10 mouse cellular contexts compared by ENCODE assay signal in the genomic region with DNA sequence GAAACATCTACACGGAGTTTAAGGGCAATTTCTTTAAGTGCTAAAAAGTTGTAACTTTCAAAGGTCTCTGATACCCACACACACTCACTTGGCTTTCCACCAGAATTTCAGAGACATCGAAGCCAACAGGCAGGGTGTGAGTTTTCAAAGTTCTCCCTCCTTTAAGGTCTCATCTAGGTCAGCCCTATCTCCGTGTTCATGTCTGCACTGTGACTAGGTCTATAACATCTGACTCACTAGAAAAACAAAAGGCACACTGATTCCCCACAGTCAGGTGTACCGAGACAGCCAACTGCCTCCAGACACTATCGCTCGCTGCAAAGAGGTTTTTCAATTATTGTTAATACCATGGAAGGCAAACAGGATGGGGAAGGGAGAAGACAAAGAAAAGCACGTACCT. TPM values are rescaled to one million over a fixed set of nuclear protein-coding genes. Genes with fewer than 3 reads are reported as not detected.
DNase-seq lines count a peak whose midpoint lies in the region; ATAC-seq lines count a peak whose summit lies in the region.
"Had no signal": no experiment of that assay in that cellular context is flagged by ENCODE, and none has a peak within 500 bp of the region (broad histone marks: within the 10 kb centered on the region; RNA-seq: fewer than 3 reads in every experiment).

No protein-coding gene starts in this region.

- peaks cover 14% of the 10 kb centered on the region for H3K27me3 ChIP-seq in hindbrain, embryonic 13.5 days
- peaks cover 59% of the 10 kb centered on the region for H3K27me3 ChIP-seq in hindbrain, embryonic 10.5 days (ENCODE audit: insufficient read depth, poor library complexity, severe bottlenecking)
- peaks cover 33% of the 10 kb centered on the region for H3K27me3 ChIP-seq in embryonic facial prominence, embryonic 13.5 days
- no peaks in the 10 kb centered on the region for H3K27me3 ChIP-seq in hindbrain, embryonic 15.5 days
- no peaks in the 10 kb centered on the region; the same call in 1 of the 2 replicates for H3K27me3 ChIP-seq in midbrain, embryonic 15.5 days (replicated peaks)

- WGBS in hindbrain, embryonic 13.5 days: 79% methylated on average over 7 of the region's 7 CpGs
- WGBS in hindbrain, embryonic 10.5 days: 82% methylated on average over 7 of the region's 7 CpGs
- 78% methylated on average over 7 of the region's 7 CpGs for WGBS in embryonic facial prominence, embryonic 13.5 days
- 73% methylated on average over 7 of the region's 7 CpGs for WGBS in hindbrain, embryonic 15.5 days
- 79% methylated on average over 7 of the region's 7 CpGs for WGBS in midbrain, embryonic 15.5 days

- H3K27ac ChIP-seq in hindbrain, embryonic 13.5 days: no peak overlapping the region
- H3K27ac ChIP-seq in hindbrain, embryonic 10.5 days: no peak overlapping the region
- H3K27ac ChIP-seq in embryonic facial prominence, embryonic 13.5 days: no peak overlapping the region
- no peak overlapping the region for H3K27ac ChIP-seq in hindbrain, embryonic 15.5 days (replicated peaks)
- no peak overlapping the region for H3K27ac ChIP-seq in midbrain, embryonic 15.5 days

- H3K36me3 ChIP-seq in hindbrain, embryonic 13.5 days: no peaks in the 10 kb centered on the region
- H3K36me3 ChIP-seq in hindbrain, embryonic 10.5 days: no peaks in the 10 kb centered on the region; the same call in 1 of the 2 replicates
- no peaks in the 10 kb centered on the region for H3K36me3 ChIP-seq in embryonic facial prominence, embryonic 13.5 days
- no peaks in the 10 kb centered on the region for H3K36me3 ChIP-seq in hindbrain, embryonic 15.5 days
- H3K36me3 ChIP-seq in midbrain, embryonic 15.5 days (replicated peaks): no peaks in the 10 kb centered on the region

- DNase-seq in hindbrain, embryonic 10.5 days (ENCODE audit: low spot score): no peak
- DNase-seq in ovary, adult 18-20 months (ENCODE audit: low spot score): no peak
- DNase-seq in cerebellum, postnatal 10 days: no peak
- DNase-seq in spleen, postnatal 10 days (ENCODE audit: low spot score in 2 of 2): no peak
- DNase-seq: kidney, postnatal 36 days; lung, adult 2 months had no signal

- H3K9ac ChIP-seq in hindbrain, embryonic 13.5 days: peak overlapping the region; percentile 3; the same call in 1 of the 2 replicates
- H3K9ac ChIP-seq in embryonic facial prominence, embryonic 13.5 days: no peak overlapping the region
- H3K9ac ChIP-seq in hindbrain, embryonic 15.5 days: no peak overlapping the region
- no peak overlapping the region for H3K9ac ChIP-seq in midbrain, embryonic 15.5 days

- H3K4me2 ChIP-seq in hindbrain, embryonic 13.5 days: peak overlapping the region; percentile 91
- H3K4me2 ChIP-seq in embryonic facial prominence, embryonic 13.5 days: peak overlapping the region; percentile 91
- peak overlapping the region; percentile 95 for H3K4me2 ChIP-seq in hindbrain, embryonic 15.5 days
- peak overlapping the region; percentile 93 for H3K4me2 ChIP-seq in midbrain, embryonic 15.5 days

- no peak for ATAC-seq in hindbrain, embryonic 13.5 days (ENCODE audit: low FRiP score)
- ATAC-seq in embryonic facial prominence, embryonic 13.5 days (ENCODE audit: insufficient number of reproducible peaks, insufficient read depth, low FRiP score, low TSS enrichment, low read depth): no peak
- no peak for ATAC-seq in hindbrain, embryonic 15.5 days (ENCODE audit: low FRiP score, low read depth)
- ATAC-seq in midbrain, embryonic 15.5 days (replicated peaks): no peak

- H3K4me3 ChIP-seq in hindbrain, embryonic 13.5 days: peak overlapping the region; percentile 77
- H3K4me3 ChIP-seq in hindbrain, embryonic 10.5 days: no peak overlapping the region
- no peak overlapping the region for H3K4me3 ChIP-seq in embryonic facial prominence, embryonic 13.5 days
- peak overlapping the region; percentile 90 for H3K4me3 ChIP-seq in hindbrain, embryonic 15.5 days
- H3K4me3 ChIP-seq in midbrain, embryonic 15.5 days: peak overlapping the region; percentile 87; the same call in 1 of the 2 replicates

- H3K9me3 ChIP-seq in hindbrain, embryonic 13.5 days: no peaks in the 10 kb centered on the region
- no peaks in the 10 kb centered on the region for H3K9me3 ChIP-seq in hindbrain, embryonic 10.5 days
- no peaks in the 10 kb centered on the region for H3K9me3 ChIP-seq in embryonic facial prominence, embryonic 13.5 days
- H3K9me3 ChIP-seq in hindbrain, embryonic 15.5 days: no peaks in the 10 kb centered on the region
- H3K9me3 ChIP-seq in midbrain, embryonic 15.5 days: no peaks in the 10 kb centered on the region

- peaks cover 69% of the 10 kb centered on the region for H3K4me1 ChIP-seq in hindbrain, embryonic 13.5 days (replicated peaks)
- peaks cover 29% of the 10 kb centered on the region for H3K4me1 ChIP-seq in hindbrain, embryonic 10.5 days (replicated peaks)
- peaks cover 51% of the 10 kb centered on the region for H3K4me1 ChIP-seq in embryonic facial prominence, embryonic 13.5 days
- peaks cover 61% of the 10 kb centered on the region for H3K4me1 ChIP-seq in hindbrain, embryonic 15.5 days (replicated peaks)
- H3K4me1 ChIP-seq in midbrain, embryonic 15.5 days: peaks cover 66% of the 10 kb centered on the region

RNA-seq across cellular contexts. Expression of a gene that starts 2.8 kb away (rescaled TPM):
- polyA plus RNA-seq in hindbrain, embryonic 13.5 days (2015; fragmentation: Nextera tagmentation; extraction: Ambion mirVana): 2.6 and 2.8 TPM in 2 replicates
- 0.77 and 1.1 TPM in 2 replicates for polyA plus RNA-seq in hindbrain, embryonic 10.5 days (2016; fragmentation: Nextera tagmentation; extraction: Ambion mirVana)
- 1.1 and 1.7 TPM in 2 replicates for polyA plus RNA-seq in embryonic facial prominence, embryonic 13.5 days (2015; fragmentation: Nextera tagmentation; extraction: Ambion mirVana)
- 4.4 and 4.9 TPM in 2 replicates for polyA plus RNA-seq in hindbrain, embryonic 15.5 days (2015; fragmentation: Nextera tagmentation; extraction: Ambion mirVana)
- 4.2 and 4.6 TPM in 2 replicates for polyA plus RNA-seq in midbrain, embryonic 15.5 days (2015; fragmentation: Nextera tagmentation; extraction: Ambion mirVana)

Comparison
In these comparisons a context has a peak if more than half of its experiments do, and no peak if none do; other contexts are left out.
1. H3K4me3 ChIP-seq: peak in hindbrain, embryonic 13.5 days (single experiment), hindbrain, embryonic 15.5 days (single experiment) and midbrain, embryonic 15.5 days (single experiment); none in hindbrain, embryonic 10.5 days (single experiment) and embryonic facial prominence, embryonic 13.5 days (single experiment).
2. Peak in every context shown above with its lines, with median percentiles within 50 percentile points of each other: H3K4me2 ChIP-seq.